Mouse (Mus musculus): Measurements from ENCODE around the gene Tead4.
A peak's percentile ranks its signal among the peaks of the same experiment; 100 is the strongest.
"Not testable (repeated sequence)": the region's sequence is repeated elsewhere in the genome, so short reads cannot be mapped to it uniquely, and the experiment has no call there.

Tead4 gene

GRCm38 (mm10) chr6:128300134-128301001 lies at the start of gene Tead4:
TSS of gene Tead4 (minus strand) at chr6:128300823.
- DNase-seq (ENCODE audit: extremely low spot score, low read depth, low spot score) = no peak

GRCm38 (mm10) chr6:128349711-128350110 lies 49.1 kb upstream of the Tead4 start:
- DNase-seq (ENCODE audit: extremely low spot score, low read depth, low spot score) = no peak

- DNase-seq (ENCODE audit: extremely low spot score, low read depth, low spot score) = no peak
Measured at GRCm38 (mm10) chr6:128346782-128347181, 46.2 kb upstream of the Tead4 start.

GRCm38 (mm10) chr6:128345623-128346022 lies 45.0 kb upstream of the Tead4 start:
- DNase-seq (ENCODE audit: extremely low spot score, low read depth, low spot score) = no peak

GRCm38 (mm10) chr6:128341956-128342723 lies 41.5 kb upstream of the Tead4 start:
- no peak for DNase-seq (ENCODE audit: extremely low spot score, low read depth, low spot score)

GRCm38 (mm10) chr6:128338876-128339275 lies 38.3 kb upstream of the Tead4 start:
- DNase-seq (ENCODE audit: extremely low spot score, low read depth, low spot score) = no peak

GRCm38 (mm10) chr6:128337467-128337866 lies 36.8 kb upstream of the Tead4 start:
- DNase-seq (ENCODE audit: extremely low spot score, low read depth, low spot score) = no peak

- no peak for DNase-seq (ENCODE audit: extremely low spot score, low read depth, low spot score)
Measured at GRCm38 (mm10) chr6:128334397-128335124, 33.9 kb upstream of the Tead4 start.

- DNase-seq (ENCODE audit: extremely low spot score, low read depth, low spot score) = no peak
Measured at GRCm38 (mm10) chr6:128318317-128318716, 17.7 kb upstream of the Tead4 start.

GRCm38 (mm10) chr6:128315597-128315996 lies 15.0 kb upstream of the Tead4 start:
- no peak for DNase-seq (ENCODE audit: extremely low spot score, low read depth, low spot score)

GRCm38 (mm10) chr6:128314796-128315195 lies 14.2 kb upstream of the Tead4 start:
- DNase-seq (ENCODE audit: extremely low spot score, low read depth, low spot score) = no peak

GRCm38 (mm10) chr6:128308311-128308710 lies 7.7 kb upstream of the Tead4 start:
- DNase-seq (ENCODE audit: extremely low spot score, low read depth, low spot score) = peak; percentile 80

GRCm38 (mm10) chr6:128304801-128305200 lies 4.2 kb upstream of the Tead4 start:
- DNase-seq (ENCODE audit: extremely low spot score, low read depth, low spot score) = no peak

- DNase-seq (ENCODE audit: extremely low spot score, low read depth, low spot score) = not testable (repeated sequence)
Measured at GRCm38 (mm10) chr6:128302640-128303039, 2.0 kb upstream of the Tead4 start.

- DNase-seq (ENCODE audit: extremely low spot score, low read depth, low spot score) = no peak
Measured at GRCm38 (mm10) chr6:128301891-128302290, 1.3 kb upstream of the Tead4 start.

GRCm38 (mm10) chr6:128301458-128301857 lies 835 bp upstream of the Tead4 start:
- no peak for DNase-seq (ENCODE audit: extremely low spot score, low read depth, low spot score)

GRCm38 (mm10) chr6:128299292-128300133 lies 1.1 kb downstream of the Tead4 start:
- no peak for DNase-seq (ENCODE audit: extremely low spot score, low read depth, low spot score)

GRCm38 (mm10) chr6:128298246-128298645 lies 2.4 kb downstream of the Tead4 start:
- DNase-seq (ENCODE audit: extremely low spot score, low read depth, low spot score) = no peak

GRCm38 (mm10) chr6:128296750-128297393 lies 3.8 kb downstream of the Tead4 start:
- no peak for DNase-seq (ENCODE audit: extremely low spot score, low read depth, low spot score)

Measured in hindlimb bud, embryonic 11.5 days (tissue).